Mouse (Mus musculus): ENCODE data around the gene Bmp2. TPM values are rescaled to one million over a fixed set of nuclear protein-coding genes. Genes with fewer than 3 reads are reported as not detected.

The Bmp2 gene
- polyA plus RNA-seq, 1 experiment from 2014 or later, result 1.3 TPM

GRCm38 (mm10) chr2:133565424-133565823 is 13.5 kb downstream of the Bmp2 start:
- no peak for DNase-seq (ENCODE audit: low spot score)

GRCm38 (mm10) chr2:133565995-133566710 is 14.2 kb downstream of the Bmp2 start:
- no peak for DNase-seq (ENCODE audit: low spot score)

GRCm38 (mm10) chr2:133591562-133592255 is 39.8 kb downstream of the Bmp2 start:
- DNase-seq (ENCODE audit: low spot score), result no peak

Small RNA genes within 50 kb of the gene (microRNA-seq; reads per million reads assigned to microRNA genes)
- gene Mir3090 (ENCODE audit: borderline number of aligned reads), result not detected
